Mouse (Mus musculus): ENCODE data around the gene Gm17657. TPM values are rescaled to one million over a fixed set of nuclear protein-coding genes. Genes with fewer than 3 reads are reported as not detected.
A peak's percentile ranks its signal among the peaks of the same experiment; 100 is the strongest.

Gm17657 gene
- total RNA-seq, 1 experiment, result 18.3 TPM

DNA sequence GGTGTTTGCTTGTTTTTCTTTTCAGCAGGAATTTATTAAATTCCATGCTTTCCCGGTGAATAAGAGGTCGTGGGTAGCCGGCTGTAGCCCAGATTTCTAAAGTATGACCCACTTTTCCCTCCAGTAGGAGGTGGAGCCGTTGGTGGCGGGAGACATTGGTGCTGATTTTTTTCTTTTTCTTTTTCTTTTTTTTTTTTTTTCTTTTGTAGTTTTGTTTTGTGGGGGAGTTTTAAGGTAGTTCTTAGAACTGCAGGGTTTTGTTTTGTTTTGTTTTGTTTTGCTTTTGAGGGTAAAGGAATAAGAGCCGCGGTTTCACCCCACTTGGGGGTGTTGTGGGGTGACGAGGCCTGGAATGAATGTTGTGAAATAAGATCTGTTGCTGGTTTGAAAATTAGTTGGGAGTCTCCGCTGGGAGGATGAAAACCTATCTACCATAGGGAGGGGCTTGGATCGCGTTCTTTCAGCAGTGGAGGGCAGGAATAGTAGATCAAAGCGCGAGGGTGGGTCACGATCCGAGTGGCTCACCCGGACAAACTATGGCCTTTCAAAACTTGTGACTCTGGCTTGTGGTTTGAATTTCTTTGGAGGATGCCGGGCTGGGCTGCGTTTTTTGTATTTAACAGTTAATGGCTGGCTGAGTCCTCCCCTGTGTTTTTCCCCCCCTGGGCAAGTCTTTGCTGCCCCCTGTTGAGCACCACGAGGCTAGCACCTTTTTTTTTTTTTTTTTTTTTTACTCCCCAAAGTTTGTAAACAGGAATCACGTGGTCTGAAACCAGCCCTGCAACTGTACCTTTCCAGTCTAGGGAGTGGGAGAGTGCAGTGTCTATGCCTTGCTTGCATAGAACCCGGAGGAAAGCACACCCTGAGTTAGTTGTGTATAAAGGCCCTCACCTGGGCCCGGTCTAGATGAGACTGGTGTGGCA is 56.9 kb downstream of the Gm17657 start:
- in situ Hi-C loops (cut with MboI; ENCODE audit: low sequenced_read_pairs in 2 of 2, unreplicated experiment in 2 of 2), result no loop called here
- TF ChIP-seq HCFC1 (IDR thresholded peaks at IDR 0.05; ENCODE audit: borderline replicate concordance, insufficient read depth, low read length), result no peak
- peak; percentile 100 for TF ChIP-seq ZNF384 (IDR thresholded peaks at IDR 0.05; ENCODE audit: low read depth, low read length)
- TF ChIP-seq ZC3H11A (IDR thresholded peaks at IDR 0.05; ENCODE audit: borderline replicate concordance, low read depth, low read length), result peak; percentile 52
- peak; percentile 40; the same call in 1 of the 2 replicates for TF ChIP-seq MAFK (IDR thresholded peaks at IDR 0.05; ENCODE audit: insufficient read depth, low read depth, low read length)
- TF ChIP-seq CHD2 (IDR thresholded peaks at IDR 0.05; ENCODE audit: low read depth, low read length), result no peak

DNA sequence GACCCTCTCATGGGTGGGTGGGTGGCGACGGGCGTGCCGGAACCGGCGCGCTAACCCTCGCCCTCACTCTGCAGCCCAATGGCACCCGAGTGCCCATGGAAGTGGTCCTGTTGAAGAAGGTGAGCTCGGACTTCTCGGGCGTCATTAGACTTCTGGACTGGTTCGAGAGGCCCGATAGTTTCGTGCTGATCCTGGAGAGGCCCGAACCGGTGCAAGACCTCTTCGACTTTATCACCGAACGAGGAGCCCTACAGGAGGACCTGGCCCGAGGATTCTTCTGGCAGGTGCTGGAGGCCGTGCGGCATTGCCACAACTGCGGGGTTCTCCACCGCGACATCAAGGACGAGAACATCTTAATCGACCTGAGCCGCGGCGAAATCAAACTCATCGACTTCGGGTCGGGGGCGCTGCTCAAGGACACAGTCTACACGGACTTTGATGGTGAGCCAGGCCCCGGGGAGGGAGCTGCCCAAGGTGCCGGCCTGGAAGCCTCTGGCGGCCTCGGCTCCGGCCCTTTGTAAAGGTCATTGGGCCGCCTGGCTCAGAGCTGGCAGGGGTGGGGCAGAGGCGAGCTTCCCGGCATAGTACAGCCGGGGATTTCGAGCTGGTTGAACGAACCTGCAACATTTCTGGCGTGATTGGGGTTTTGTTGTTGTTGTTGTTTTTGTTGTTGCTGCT is 57.7 kb downstream of the Gm17657 start:
- H3K9ac ChIP-seq (ENCODE audit: insufficient read depth, low read depth, low read length, poor library complexity, severe bottlenecking), result peak overlapping the region; percentile 98
- H3K4me1 ChIP-seq (ENCODE audit: control insufficient read depth in 2 of 2, insufficient read depth in 2 of 2, low read length in 2 of 2, poor library complexity in 1 of 2), result peaks cover 2 to 4% of the 10 kb centered on the region in 2 experiments; a peak in 2 of 4 replicates
- H3K36me3 ChIP-seq (ENCODE audit: control insufficient read depth, insufficient read depth, low read length, poor library complexity, severe bottlenecking), result peaks cover 35% of the 10 kb centered on the region
- peak overlapping the region; percentile 71 to 99 for H3K4me3 ChIP-seq (ENCODE audit: insufficient read depth in 1 of 2, low read depth in 1 of 2, low read length in 2 of 2, poor library complexity in 1 of 2, severe bottlenecking in 1 of 2)
- TF ChIP-seq ZNF384 (IDR thresholded peaks at IDR 0.05; ENCODE audit: low read depth, low read length), result no peak
- no peak for TF ChIP-seq CHD2 (IDR thresholded peaks at IDR 0.05; ENCODE audit: low read depth, low read length)
- TF ChIP-seq ZC3H11A (IDR thresholded peaks at IDR 0.05; ENCODE audit: borderline replicate concordance, low read depth, low read length), result no peak
- TF ChIP-seq MAFK (IDR thresholded peaks at IDR 0.05; ENCODE audit: insufficient read depth, low read depth, low read length), result no peak
- TF ChIP-seq HCFC1 (IDR thresholded peaks at IDR 0.05; ENCODE audit: borderline replicate concordance, insufficient read depth, low read length), result no peak
- H3K27ac ChIP-seq (ENCODE audit: insufficient read depth, low read depth, low read length, poor library complexity, severe bottlenecking), result peak overlapping the region; percentile 76
- H3K9me3 ChIP-seq (ENCODE audit: control insufficient read depth, insufficient read depth, low read depth, low read length), result no peaks in the 10 kb centered on the region
- peak; percentile 56 for DNase-seq (ENCODE audit: low read depth, low spot score)
- in situ Hi-C loops (cut with MboI; ENCODE audit: low sequenced_read_pairs in 2 of 2, unreplicated experiment in 2 of 2), result no loop called here

More for the DNA sequence above, 56.9 kb downstream of the Gm17657 start:
- peaks cover 2 to 4% of the 10 kb centered on the region in 2 experiments; a peak in 2 of 4 replicates for H3K4me1 ChIP-seq (ENCODE audit: control insufficient read depth in 2 of 2, insufficient read depth in 2 of 2, low read length in 2 of 2, poor library complexity in 1 of 2)
- H3K9me3 ChIP-seq (ENCODE audit: control insufficient read depth, insufficient read depth, low read depth, low read length), result no peaks in the 10 kb centered on the region
- peak overlapping the region; percentile 71 to 99 for H3K4me3 ChIP-seq (ENCODE audit: insufficient read depth in 1 of 2, low read depth in 1 of 2, low read length in 2 of 2, poor library complexity in 1 of 2, severe bottlenecking in 1 of 2)
- peak overlapping the region; percentile 98 for H3K9ac ChIP-seq (ENCODE audit: insufficient read depth, low read depth, low read length, poor library complexity, severe bottlenecking)
- peak overlapping the region; percentile 76 for H3K27ac ChIP-seq (ENCODE audit: insufficient read depth, low read depth, low read length, poor library complexity, severe bottlenecking)
- DNase-seq (ENCODE audit: low read depth, low spot score), result peak; percentile 88
- H3K36me3 ChIP-seq (ENCODE audit: control insufficient read depth, insufficient read depth, low read length, poor library complexity, severe bottlenecking), result peaks cover 35% of the 10 kb centered on the region

DNA sequence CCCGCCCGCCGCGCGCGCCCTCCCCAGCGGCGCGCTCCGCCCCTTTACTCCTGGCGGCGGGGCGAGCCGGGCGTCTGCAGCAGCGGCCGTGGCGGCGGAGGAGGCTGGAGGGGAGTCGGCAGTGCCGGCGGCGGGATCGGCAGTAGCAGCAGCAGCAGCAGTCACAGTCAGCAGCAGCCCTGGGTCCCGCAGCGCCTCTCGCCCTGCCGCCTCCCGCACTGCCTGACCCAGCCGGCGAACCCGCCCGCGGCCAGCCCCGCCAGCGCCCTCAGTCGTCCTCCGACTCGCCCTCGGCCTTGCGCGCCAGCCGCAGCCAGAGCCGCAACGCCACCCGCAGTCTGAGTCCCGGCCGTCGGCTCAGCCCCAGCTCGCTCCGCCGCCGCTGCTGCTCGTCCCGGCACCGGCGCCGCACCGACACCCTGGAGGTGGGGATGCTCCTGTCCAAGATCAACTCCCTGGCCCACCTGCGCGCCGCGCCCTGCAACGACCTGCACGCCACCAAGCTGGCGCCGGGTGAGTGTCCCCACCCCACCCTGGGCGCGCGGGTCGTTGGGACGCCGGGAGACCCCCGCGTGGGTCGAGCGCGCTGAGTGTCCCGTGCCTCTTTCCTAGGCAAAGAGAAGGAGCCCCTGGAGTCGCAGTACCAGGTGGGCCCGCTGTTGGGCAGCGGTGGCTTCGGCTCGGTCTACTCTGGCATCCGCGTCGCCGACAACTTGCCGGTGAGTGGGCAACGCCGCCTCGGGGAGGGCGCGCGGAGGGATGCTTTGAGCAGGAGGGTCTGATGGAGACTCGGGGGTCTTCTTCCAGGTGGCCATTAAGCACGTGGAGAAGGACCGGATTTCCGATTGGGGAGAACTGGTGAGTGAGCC is 58.5 kb downstream of the Gm17657 start, which contains the start of gene Pim1:
Pim1 (plus strand) TSS at position 41 of the 869 bp plus-strand sequence.
- H3K27ac ChIP-seq (ENCODE audit: insufficient read depth, low read depth, low read length, poor library complexity, severe bottlenecking), result peak within 1 kb of the TSS; percentile 97
- no peaks in the 10 kb centered on the region for H3K9me3 ChIP-seq (ENCODE audit: control insufficient read depth, insufficient read depth, low read depth, low read length)
- peaks cover 3 to 4% of the 10 kb centered on the region in 2 experiments; a peak in 2 of 4 replicates for H3K4me1 ChIP-seq (ENCODE audit: control insufficient read depth in 2 of 2, insufficient read depth in 2 of 2, low read length in 2 of 2, poor library complexity in 1 of 2)
- TF ChIP-seq ZC3H11A (IDR thresholded peaks at IDR 0.05; ENCODE audit: borderline replicate concordance, low read depth, low read length) (no peak), CHD2 (IDR thresholded peaks at IDR 0.05; ENCODE audit: low read depth, low read length) (no peak), ZNF384 (IDR thresholded peaks at IDR 0.05; ENCODE audit: low read depth, low read length) (no peak), MAFK (IDR thresholded peaks at IDR 0.05; ENCODE audit: insufficient read depth, low read depth, low read length) (no peak), HCFC1 (IDR thresholded peaks at IDR 0.05; ENCODE audit: borderline replicate concordance, insufficient read depth, low read length) (no peak)
- no peak for DNase-seq (ENCODE audit: low read depth, low spot score)
- H3K36me3 ChIP-seq (ENCODE audit: control insufficient read depth, insufficient read depth, low read length, poor library complexity, severe bottlenecking), result peaks cover 32% of the 10 kb centered on the region
- peak within 1 kb of the TSS; percentile 98 for H3K9ac ChIP-seq (ENCODE audit: insufficient read depth, low read depth, low read length, poor library complexity, severe bottlenecking)
- H3K4me3 ChIP-seq (ENCODE audit: insufficient read depth in 1 of 2, low read depth in 1 of 2, low read length in 2 of 2, poor library complexity in 1 of 2, severe bottlenecking in 1 of 2), result peak within 1 kb of the TSS; percentile 86 to 99
- in situ Hi-C loops (cut with MboI; ENCODE audit: low sequenced_read_pairs in 2 of 2, unreplicated experiment in 2 of 2), result no loop called here
